Mouse (Mus musculus) liver, embryonic 14.5 days (tissue): ENCODE measurements around the gene Stx8. TPM values are rescaled to one million over a fixed set of nuclear protein-coding genes. Genes with fewer than 3 reads are reported as not detected.

ENCODE experiments used
- ATAC-seq: fragments of 200-750 bp; cut with Nextera tagmentation; 2 replicates; pipeline ENCODE4 v1.8.0; 2017; ENCODE audit warnings: moderate number of reproducible peaks, mild to moderate bottlenecking, moderate library complexity; ENCODE audit not compliant: insufficient read depth
- DNase-seq, 3 experiments: peaks; one replicate each; pipeline ENCODE4 v3.0.0-alpha.2; 2012 to 2013; ENCODE audit warnings: low read depth in 3 of 3, low spot score in 3 of 3
- H3K27ac ChIP-seq: fragments of 300-500 bp; sonication (generic); 2 replicates; pipeline ENCODE4 v1.5.1; 2014; ENCODE audit warnings: moderate library complexity, mild to moderate bottlenecking, control low read depth, inconsistent platforms
- H3K27me3 ChIP-seq: fragments of 300-500 bp; sonication (generic); 2 replicates; pipeline ENCODE4 v1.6.1; 2014; ENCODE audit warnings: mild to moderate bottlenecking, low read length, moderate library complexity; ENCODE audit not compliant: control insufficient read depth, insufficient read depth
- H3K36me3 ChIP-seq: fragments of 300-500 bp; sonication (generic); replicated peaks from 2 replicates; pipeline ENCODE4 v1.6.1; 2014; ENCODE audit warnings: low read depth; ENCODE audit not compliant: control insufficient read depth, insufficient read depth
- H3K4me1 ChIP-seq, 2 experiments: fragments of 200-500 bp in 1 of 2; fragments of 300-500 bp in 1 of 2; sonication (generic) in 1 of 2; replicated peaks; 2 replicates each; pipeline ENCODE4 v1.6.1; 2012 to 2014; ENCODE audit warnings: antibody characterized with exemption in 1 of 2, inconsistent platforms in 1 of 2, low read length in 1 of 2; ENCODE audit not compliant: control insufficient read depth in 2 of 2, insufficient read depth in 2 of 2
- H3K4me2 ChIP-seq: fragments of 300-500 bp; sonication (generic); 2 replicates; pipeline ENCODE4 v1.6.1; 2014; ENCODE audit warnings: low read depth, mild to moderate bottlenecking, control low read depth, moderate library complexity
- H3K4me3 ChIP-seq, 2 experiments: fragments of 200-500 bp in 1 of 2; fragments of 300-500 bp in 1 of 2; sonication (generic) in 1 of 2; 2 replicates each; pipeline ENCODE4 v1.5.1; 2012 to 2014; ENCODE audit warnings: low read depth in 2 of 2, low read length in 2 of 2, mild to moderate bottlenecking in 2 of 2, control low read depth in 1 of 2, inconsistent platforms in 1 of 2, moderate library complexity in 1 of 2; ENCODE audit not compliant: insufficient read depth in 1 of 2
- H3K9ac ChIP-seq: fragments of 300-500 bp; sonication (generic); replicated peaks from 2 replicates; pipeline ENCODE4 v1.6.1; 2014; ENCODE audit warnings: mild to moderate bottlenecking, control low read depth, moderate library complexity
- H3K9me3 ChIP-seq: fragments of 300-500 bp; sonication (generic); 2 replicates; pipeline ENCODE4 v1.6.1; 2016; ENCODE audit warnings: low read length, mixed read lengths; ENCODE audit not compliant: control insufficient read depth
- CTCF ChIP-seq: IDR thresholded peaks from 2 replicates; pipeline ENCODE4 v1.5.1; 2016; ENCODE audit warnings: antibody characterized with exemption, low read depth, control low read depth
- EP300 ChIP-seq: IDR thresholded peaks from 2 replicates; pipeline ENCODE4 v1.6.1; 2016; ENCODE audit warnings: antibody characterized with exemption, low read depth
- WGBS: fragments of 180-500 bp; shearing (Covaris S2); extraction: QIAGEN DNeasy Blood & Tissue Kit; methylation state at CpG from one replicate; pipeline ENCODE4 v1.1.7; 2014; ENCODE audit not compliant: insufficient replicate concordance; 5-methylcytosine and 5-hydroxymethylcytosine counted together
- polyA plus RNA-seq, 2 experiments: library from polyadenylated mRNA; depleted of rRNA in 1 of 2; stranded (reverse) in 1 of 2; unstranded in 1 of 2; fragments of >200 nt; fragmentation: Nextera tagmentation in 1 of 2; extraction: Ambion mirVana in 1 of 2; gene quantifications; 2 replicates each; pipeline versions ENCODE4 v1.2.1 to v1.2.3; 2012 to 2014

Gene Stx8
- polyA plus RNA-seq, 2 experiments: 8.1 to 24.5 TPM

GRCm38 (mm10) chr11:68190849-68191248 lies 224.9 kb downstream of the Stx8 start:
- H3K4me3 ChIP-seq: no peak overlapping the region
- no peaks in the 10 kb centered on the region for H3K4me1 ChIP-seq
- 63% methylated on average over 5 of the region's 5 CpGs for WGBS
- no peak overlapping the region for H3K9ac ChIP-seq
- no peak overlapping the region for H3K27ac ChIP-seq
- H3K27me3 ChIP-seq: no peaks in the 10 kb centered on the region
- H3K4me2 ChIP-seq: no peak overlapping the region
- DNase-seq (no peak), ATAC-seq (no peak)
- H3K36me3 ChIP-seq: no peaks in the 10 kb centered on the region
- TF ChIP-seq EP300 (no peak), CTCF (no peak)
- H3K9me3 ChIP-seq: no peaks in the 10 kb centered on the region

DNA sequence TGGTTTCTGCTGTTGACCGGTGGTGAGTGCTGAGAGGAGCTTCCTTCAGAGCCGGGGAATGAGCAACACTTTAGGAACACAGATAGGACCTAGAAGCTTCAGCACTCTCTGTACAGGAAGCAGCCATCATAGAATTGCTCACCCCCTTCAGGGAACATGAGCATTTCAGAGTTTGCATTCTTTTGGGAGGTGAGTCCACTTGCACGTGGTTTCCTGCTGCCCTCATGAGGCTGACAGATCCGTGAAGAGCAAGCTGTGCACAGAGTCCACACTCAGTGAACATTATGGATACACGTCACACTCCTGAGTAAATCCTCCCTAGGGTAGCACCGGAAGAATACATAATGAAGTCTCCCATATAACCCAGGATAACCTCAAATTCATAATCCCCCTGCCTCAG lies 229.2 kb downstream of the Stx8 start:
- no peaks in the 10 kb centered on the region for H3K36me3 ChIP-seq
- H3K27ac ChIP-seq: no peak overlapping the region
- TF ChIP-seq CTCF (no peak), EP300 (no peak)
- H3K4me1 ChIP-seq: no peaks in the 10 kb centered on the region
- ATAC-seq: no peak
- no peaks in the 10 kb centered on the region for H3K27me3 ChIP-seq
- H3K9ac ChIP-seq: no peak overlapping the region
- 63% methylated on average over 6 of the region's 6 CpGs for WGBS
- no peaks in the 10 kb centered on the region for H3K9me3 ChIP-seq
- H3K4me3 ChIP-seq: no peak overlapping the region
- DNase-seq: no peak
- H3K4me2 ChIP-seq: no peak overlapping the region

- no peak overlapping the region for H3K9ac ChIP-seq
- H3K27ac ChIP-seq: no peak overlapping the region
- no peaks in the 10 kb centered on the region for H3K27me3 ChIP-seq
- H3K4me3 ChIP-seq: no peak overlapping the region
- H3K9me3 ChIP-seq: no peaks in the 10 kb centered on the region
- DNase-seq: no peak
- H3K4me2 ChIP-seq: no peak overlapping the region
- TF ChIP-seq CTCF: no peak
- no peak for TF ChIP-seq EP300
- 64% methylated on average over 10 of the region's 10 CpGs for WGBS
- H3K4me1 ChIP-seq: no peaks in the 10 kb centered on the region
- ATAC-seq: no peak
- no peaks in the 10 kb centered on the region for H3K36me3 ChIP-seq
These were observed 229.7 kb downstream of the Stx8 start for GRCm38 (mm10) chr11:68195693-68196176.

GRCm38 (mm10) chr11:68196566-68196965 lies 230.6 kb downstream of the Stx8 start:
- H3K36me3 ChIP-seq: no peaks in the 10 kb centered on the region
- H3K4me1 ChIP-seq: no peaks in the 10 kb centered on the region
- ATAC-seq: no peak
- no peak overlapping the region for H3K9ac ChIP-seq
- H3K27me3 ChIP-seq: no peaks in the 10 kb centered on the region
- no peak overlapping the region for H3K4me3 ChIP-seq
- TF ChIP-seq CTCF: no peak
- TF ChIP-seq EP300: no peak
- H3K27ac ChIP-seq: no peak overlapping the region
- no peak for DNase-seq
- H3K4me2 ChIP-seq: no peak overlapping the region
- no peaks in the 10 kb centered on the region for H3K9me3 ChIP-seq
- WGBS: 76% methylated on average over 6 of the region's 6 CpGs

DNA sequence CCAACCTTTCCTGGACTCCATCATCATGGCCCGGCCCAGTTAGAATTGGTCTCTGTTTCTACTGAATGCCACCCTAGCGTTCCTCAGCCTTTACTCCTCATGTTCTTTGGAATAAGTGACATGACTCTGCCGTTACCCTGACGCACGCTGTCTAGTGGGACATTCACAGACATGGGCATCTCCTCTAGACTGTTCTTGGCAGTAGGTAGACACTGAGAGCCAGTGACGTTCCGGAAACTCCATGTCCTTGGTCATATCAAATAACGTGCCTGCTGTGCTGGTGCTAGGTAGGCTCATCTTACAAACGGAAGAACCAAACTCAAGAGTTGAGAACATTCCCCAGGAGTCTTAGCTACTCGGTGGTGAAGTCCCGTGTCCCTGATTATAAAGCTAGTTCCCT lies 231.5 kb downstream of the Stx8 start:
- no peak overlapping the region for H3K27ac ChIP-seq
- ATAC-seq: no peak
- no peaks in the 10 kb centered on the region for H3K36me3 ChIP-seq
- H3K4me3 ChIP-seq: no peak overlapping the region
- 79% methylated on average over 11 of the region's 11 CpGs for WGBS
- TF ChIP-seq EP300 (no peak), CTCF (no peak)
- DNase-seq: no peak
- no peaks in the 10 kb centered on the region for H3K9me3 ChIP-seq
- H3K4me2 ChIP-seq: no peak overlapping the region
- no peaks in the 10 kb centered on the region for H3K27me3 ChIP-seq
- no peaks in the 10 kb centered on the region for H3K4me1 ChIP-seq
- no peak overlapping the region for H3K9ac ChIP-seq

- H3K27me3 ChIP-seq: no peaks in the 10 kb centered on the region
- H3K4me1 ChIP-seq: no peaks in the 10 kb centered on the region
- no peak overlapping the region for H3K27ac ChIP-seq
- H3K9ac ChIP-seq: no peak overlapping the region
- no peak overlapping the region for H3K4me3 ChIP-seq
- TF ChIP-seq EP300 (no peak), CTCF (no peak)
- no peak overlapping the region for H3K4me2 ChIP-seq
- ATAC-seq: no peak
- DNase-seq: no peak
- no peaks in the 10 kb centered on the region for H3K9me3 ChIP-seq
- WGBS: 63% methylated on average over 10 of the region's 10 CpGs
- no peaks in the 10 kb centered on the region for H3K36me3 ChIP-seq
These were observed 232.7 kb downstream of the Stx8 start for GRCm38 (mm10) chr11:68198696-68199095.
